Mouse (Mus musculus): Measurements from ENCODE around the gene Bola3.

Gene Bola3

DNA sequence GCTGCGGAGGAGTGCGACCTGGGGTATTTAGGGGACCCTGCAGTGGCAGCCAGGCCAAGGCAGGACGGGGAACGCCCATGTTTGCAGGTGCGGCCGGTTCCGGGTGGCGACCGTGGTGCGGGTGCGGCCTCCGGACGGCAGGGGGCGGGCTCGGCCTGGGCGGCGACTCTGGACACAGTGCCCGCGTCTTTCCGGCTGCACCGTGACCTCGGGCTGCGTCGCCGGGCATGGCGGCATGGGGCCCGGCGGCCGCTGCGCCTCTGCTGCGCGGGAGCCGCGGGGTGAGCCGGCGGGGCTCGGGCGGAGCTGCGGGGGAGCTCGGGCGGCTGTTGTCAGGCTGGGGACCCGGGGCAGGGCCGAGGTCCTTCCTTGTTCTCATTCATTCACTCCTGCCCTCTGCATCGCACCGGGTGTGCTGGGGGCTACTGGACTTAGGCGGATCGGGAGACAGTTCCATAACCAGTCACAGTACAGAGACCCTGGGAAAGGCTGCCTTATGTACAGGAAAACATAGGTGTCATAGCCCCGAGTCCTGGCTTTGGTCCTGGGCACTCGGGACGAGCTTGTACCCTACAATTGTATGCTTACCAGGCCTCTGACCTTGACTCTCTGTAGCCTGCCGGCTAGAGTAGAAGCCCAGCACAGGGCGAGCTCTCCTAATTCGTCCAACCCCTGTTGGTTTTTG lies 469 bp downstream of the Bola3 start:
- peak; percentile 90 for DNase-seq

DNA sequence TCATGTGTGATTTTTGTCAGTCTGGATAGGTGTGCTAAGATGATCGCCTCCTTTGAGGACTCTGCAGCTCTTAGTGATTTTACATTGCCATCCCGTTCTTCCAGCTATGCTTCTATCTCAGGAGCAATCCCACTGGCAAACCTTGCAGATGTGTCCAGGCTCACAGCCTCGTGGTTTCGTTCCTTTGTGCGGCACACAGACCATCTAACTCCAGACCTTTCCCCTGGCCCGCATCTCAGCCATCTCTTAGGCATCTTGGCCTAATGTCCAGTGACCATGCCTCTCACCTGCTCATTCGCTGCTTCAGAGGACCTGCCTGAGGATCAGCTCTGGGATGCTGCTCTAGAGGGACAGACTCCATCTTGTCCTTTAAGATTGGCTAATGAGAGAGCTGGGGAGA lies 1.2 kb downstream of the Bola3 start:
- peak; percentile 34 for DNase-seq

DNA sequence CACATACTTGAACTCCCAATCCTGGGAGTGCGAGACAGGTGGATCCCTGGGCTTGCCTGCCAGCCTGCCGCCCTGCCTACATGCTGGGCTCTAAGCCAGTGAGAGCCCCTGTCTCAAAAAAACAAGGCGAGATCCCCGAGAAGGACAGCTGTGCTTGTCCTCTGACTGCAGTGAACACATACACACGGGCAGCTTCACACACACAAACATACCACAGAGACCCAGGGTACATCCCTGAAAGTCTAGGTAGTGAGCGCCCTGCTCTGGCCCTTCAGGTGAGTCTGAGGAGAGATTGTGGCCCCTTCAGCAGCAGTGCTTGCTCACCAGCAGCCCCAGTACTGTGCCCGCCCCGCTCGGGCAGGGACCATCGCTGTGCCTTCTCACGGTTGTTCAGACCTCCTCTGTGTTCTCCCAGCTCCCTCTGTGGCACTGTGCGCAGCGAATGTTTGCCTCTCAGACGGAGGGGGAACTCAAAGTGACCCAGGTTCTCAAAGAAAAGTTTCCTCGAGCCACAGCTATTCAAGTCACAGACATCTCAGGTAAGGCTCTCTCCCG lies 2.0 kb downstream of the Bola3 start:
- DNase-seq: peak; percentile 52

DNA sequence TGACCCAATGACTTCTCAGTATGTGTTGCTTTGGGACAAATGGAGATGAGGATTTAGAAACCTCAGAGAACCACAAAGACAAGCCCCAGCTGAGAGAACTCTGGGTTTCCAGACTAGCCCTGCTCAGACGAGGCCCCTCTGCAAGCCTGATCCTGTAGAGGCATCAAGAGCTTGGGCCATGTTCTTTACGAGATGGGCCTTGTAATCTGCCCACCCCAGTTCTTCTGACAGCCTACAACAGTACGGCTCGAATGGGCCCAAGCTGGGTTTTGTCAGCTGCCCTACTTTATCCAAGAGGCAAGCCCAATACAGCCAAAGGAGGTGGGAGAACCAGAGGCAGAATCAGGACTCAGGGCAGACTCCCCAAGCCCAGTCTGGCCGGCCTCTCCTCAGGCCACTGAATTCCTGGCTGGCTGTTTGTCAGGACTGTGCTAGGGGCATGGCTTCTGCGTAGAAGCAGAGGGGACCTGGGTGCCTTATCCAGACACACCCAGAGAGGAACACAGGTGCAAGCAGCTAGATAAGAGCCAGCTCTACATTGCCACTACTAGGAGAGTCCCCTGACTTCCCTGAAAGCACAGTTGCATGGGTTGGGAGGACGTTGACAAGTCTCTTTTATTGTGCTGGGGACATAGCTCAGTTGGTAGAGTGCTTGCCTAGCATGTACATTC lies 2.7 kb downstream of the Bola3 start:
- peak; percentile 48 for DNase-seq

DNA sequence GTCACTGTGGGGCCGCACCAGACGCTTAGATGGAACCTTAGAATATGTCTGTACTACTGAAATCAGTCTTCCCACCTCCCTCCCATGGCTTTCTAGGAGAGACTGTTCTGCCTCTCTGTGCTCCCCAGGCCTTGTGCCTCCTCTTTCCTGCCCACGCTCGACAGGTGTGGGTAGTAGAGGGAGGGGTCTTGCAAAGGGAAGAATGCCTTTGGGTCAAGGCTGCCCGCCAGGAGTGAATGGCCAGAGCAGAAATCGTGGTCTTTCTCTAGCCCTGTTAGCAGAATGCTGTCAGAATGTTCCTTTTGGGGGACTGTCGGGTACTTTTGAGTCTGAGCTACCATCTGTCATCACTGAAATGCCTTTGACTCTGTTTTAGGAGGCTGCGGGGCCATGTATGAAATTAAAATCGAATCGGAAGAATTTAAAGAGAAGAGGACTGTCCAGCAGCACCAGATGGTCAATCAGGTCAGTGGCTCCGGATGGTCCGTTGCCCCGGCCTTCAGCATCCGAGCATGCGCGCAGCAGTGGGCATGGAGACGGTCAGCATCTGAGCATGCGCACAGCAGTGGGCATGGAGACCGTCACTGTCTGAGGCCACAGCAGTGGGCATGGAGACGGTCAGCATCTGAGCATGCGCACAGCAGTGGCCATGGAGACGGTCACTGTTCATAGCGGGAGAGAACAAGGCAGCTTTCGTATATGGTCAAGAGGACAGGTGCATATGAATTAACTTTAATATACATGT lies 3.9 kb downstream of the Bola3 start:
- DNase-seq: peak; percentile 97

DNA sequence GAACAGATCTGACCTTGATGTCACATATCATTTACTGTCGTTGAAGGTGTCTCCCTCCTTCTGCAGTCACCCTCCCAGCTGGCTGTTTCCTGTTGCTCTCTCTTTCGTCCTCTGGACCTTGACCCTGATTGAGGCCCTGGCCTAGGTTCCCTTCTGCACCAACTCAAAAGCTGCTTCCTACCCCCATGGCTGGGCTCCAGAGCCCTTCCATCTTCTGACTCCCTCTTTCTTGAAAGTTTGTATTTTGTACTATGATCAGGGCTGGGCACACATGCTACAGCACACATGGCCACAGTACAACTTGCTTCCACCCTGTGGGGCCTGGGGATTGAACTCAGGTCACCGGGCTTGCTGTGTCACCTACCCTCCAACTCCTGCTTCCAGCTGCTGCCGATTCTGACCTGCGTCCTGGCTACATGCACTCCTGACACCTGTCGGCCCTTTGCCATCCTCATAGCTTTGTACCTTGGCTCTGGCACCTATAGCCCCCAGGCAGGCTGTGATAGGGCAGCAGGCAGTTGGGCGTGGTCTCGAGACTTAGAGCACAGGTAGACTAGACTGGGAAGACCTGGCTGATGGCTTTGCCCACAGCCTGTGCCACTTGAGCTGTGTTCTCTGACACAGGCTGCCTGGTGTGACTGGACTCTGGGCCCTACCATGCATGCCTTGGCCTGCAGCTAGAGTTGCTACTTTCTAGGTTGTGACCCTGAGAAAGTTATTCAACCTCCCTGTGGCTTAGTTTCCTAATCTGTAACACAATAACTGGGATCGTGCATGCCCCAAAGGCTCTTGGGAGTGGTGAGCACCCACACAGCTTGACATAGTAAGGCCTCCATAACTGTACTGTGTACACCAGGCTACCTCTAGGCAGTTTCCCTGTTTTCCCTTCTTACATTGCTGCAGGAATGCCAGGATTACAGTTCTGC lies 6.2 kb downstream of the Bola3 start:
- DNase-seq: peak; percentile 56

DNA sequence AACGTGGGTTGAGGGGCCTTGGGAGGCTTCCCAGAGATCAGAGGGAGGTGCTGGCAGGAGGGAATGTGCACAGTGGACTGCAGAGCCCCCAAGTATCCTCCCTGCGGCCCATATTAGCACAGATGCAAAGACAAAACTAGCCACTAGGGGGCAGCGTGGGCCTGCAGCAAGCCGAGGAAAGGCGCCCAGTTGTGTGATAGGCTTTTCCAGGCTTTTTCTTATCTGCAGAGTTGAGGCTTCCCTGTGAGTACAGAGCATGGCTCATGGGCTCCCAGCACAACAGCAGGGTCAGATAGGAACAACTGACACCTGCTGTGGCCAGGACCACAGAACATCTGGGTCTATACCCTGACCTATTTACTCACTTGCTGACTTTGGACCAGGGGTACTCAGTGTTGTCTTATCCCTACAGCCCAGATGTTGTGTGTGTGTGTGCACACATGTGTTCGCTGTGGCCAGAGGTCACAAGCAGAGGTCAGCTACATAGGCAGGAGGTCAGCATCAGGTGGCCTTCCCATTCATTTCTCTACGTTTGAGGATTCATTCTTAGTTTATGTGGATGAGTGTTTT lies 7.7 kb downstream of the Bola3 start:
- peak; percentile 76 for DNase-seq

DNA sequence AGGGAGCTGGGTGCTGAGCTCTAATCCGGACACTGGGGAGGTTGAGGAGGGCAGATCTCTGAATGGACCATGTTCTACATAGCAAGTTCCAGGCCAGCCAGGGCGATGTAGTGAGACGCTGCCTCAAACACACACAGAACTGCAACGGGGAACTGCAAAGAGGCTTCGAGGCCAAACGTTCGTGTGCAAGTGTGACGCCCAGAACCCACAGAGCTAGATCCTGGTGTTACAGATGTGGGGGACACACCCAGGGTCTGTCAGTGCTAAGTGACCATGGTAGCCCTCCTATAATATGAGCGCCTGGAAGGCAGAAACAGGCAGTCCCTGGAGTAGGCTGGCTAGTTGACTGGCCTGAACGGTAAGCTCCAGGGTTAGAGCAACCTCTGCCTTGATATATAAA lies 8.5 kb downstream of the Bola3 start:
- DNase-seq: no peak

DNA sequence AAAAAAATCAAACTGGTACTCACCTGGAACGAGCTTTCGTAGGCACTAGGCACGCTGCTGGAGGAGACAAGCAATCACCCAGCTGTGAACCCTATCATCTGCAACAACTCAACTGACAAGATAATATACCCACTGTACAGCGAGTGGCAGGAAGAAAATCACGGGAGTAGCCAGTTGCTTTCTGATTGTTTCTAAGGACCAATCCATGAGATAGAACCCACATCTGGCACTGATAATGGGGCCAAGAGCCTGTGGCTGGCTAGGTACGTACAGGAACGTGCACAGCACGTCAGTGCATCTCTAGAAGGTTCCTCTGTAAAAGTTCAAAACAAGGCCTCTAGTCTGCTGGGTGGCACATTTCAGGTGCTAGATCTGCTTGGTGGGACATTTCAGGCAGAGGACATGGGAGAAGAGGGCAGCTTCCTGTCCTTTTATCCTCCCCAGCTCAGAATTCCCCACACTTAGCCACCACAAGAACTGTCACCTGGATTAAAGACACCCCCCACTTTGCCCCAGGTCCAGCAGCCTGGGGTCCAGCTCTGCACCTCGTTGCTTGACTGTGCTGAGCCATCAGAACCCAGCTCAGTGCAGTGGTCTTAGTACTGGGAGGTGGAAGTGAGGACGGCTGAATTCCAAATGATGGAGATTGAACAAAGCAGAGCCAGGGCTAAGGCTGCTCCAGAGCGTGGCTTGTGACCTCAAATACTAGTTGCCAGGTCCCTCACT lies 12.7 kb downstream of the Bola3 start:
- no peak for DNase-seq

DNA sequence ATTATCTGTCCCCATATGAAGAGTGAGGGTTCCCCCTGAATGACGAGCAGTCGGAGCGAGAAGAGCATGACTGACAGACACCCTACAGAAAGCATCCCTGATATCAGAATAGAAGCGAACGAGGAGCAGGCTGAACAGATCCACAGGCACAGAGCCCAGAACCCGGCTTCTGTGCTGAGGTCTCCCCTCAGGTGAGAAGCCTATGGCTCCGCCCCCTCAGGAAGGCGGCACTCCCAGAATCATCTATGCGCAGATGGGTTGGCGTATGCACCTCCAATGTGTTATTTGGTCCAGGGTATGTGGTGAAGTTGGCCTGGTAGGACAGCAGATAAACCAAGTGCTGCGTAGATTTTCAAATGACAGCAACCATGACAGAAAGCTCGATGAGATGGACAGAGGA lies 14.1 kb downstream of the Bola3 start:
- DNase-seq: peak; percentile 59

DNA sequence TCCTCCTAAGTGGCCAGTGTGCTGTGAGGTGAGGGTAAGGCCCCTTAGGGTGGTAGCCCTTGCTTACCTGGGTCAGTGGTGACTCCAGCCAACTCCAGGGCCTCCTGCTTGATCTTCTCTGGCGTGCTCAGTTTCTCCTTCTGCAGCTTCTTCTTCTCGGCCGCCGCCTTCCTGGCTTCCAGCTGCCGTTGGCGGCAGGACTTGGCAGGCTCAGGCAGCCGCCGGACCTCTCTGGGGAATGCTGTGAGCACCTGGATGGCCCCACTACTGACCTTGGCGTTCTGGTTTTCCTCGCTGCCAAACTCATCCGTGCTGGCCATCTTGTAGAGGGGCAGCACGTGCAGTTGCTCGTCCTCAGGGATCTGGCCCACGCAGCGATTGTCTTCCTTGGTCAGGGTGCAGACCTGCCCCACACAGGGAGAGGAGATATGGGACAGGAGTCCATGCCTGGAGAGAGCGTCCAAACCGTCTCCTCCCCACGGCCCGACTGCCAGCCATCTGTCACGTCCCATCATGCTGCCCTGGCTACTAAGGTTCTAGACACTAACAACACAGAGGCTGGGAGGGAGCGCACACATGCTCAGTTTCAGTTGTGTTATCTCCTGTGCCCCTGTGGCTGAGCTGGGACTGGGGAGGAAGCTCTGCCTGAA lies 21.5 kb downstream of the Bola3 start:
- DNase-seq: peak; percentile 75

DNA sequence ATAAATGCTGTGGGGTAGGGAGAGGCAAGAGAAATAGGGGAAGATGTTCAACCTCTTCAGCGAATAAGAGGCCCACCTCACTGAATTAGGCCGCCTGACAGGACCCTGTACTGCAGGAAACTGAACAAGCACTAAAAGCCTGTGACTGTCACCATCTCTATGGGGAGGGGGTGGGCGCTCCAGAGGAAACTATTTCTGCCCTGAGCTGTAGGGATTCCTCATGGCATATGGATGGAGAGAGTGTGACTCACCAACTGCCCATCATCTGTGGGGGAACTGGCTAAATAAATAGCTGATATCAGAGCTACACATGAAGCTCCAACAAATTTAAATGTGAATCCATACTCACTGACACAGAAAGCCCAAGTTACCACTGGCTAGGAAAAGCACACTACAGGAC lies 22.4 kb downstream of the Bola3 start:
- no peak for DNase-seq

DNA sequence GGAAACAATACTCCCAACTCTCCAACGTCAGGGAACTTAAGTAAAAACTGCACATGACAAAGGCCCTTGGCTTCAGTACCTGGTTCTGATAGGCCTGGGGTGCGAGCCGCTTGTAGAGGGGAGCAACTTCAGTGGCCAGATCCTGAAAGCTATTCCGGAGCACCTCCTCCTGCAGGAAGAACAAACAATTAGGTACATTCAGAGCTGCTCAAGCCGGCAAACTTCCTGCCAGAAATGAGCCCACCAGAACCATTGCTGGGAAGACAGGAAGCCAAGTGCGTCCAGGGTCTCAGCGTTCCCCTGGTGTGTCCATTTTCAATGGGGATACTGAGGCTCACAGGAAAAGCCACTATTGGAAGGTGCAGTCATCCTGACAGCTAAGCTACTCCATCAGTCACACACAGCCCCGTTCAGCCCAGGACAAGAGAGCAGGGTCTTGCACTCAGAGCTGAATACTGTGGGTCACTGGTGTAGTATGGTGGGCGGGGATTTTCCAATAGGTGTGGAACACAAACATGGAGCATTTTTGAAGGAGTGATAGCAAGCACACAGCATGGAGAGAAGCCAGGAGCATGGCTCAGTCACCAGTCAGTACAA lies 24.9 kb downstream of the Bola3 start:
- no peak for DNase-seq

DNA sequence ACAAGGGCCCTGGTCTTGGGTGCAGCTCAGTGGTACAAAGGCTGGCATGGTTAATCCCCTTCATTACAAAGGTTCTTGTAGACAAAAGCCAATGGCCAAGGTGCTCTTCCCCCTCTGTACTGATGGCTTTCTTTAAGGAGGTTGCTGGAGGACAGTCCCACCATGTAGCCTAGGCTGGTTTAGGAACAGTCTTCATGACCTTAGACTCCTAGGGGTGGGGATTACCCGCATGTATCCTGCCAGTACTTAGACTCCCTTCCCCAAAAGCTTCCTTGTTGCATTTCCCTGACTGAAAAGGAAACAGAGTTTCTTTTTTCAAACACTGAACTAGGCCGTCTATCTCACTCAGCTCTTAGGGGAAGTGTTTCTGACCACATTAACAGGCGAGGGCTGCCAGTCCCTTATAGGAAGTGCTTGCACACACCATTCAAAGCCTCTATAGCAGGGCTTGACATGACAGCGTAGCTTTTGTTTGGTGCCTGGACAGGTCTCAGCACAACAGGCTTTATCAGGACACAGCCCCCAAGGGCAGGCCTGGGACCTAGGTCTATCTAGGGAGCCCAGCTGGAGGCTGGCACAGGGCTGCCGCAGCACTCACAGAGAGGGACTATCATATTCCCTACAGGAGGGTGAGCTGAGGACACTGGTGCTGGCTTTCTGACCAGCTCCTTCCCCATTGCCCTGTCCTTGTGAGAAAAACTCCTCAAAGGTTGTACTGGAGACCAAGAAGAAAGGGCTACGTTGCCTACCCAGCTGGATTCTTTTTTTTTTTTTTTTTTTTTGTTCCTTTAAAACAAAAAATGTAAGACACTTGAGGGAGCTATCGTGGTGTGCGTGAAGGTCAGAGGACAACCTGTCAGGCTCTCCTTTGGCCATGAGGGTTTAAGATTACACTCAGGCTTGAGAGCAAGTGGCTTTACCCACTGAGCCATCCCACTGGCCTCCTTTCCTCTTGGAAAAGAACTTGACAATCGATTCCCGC lies 32.9 kb downstream of the Bola3 start:
- DNase-seq: no peak

DNA sequence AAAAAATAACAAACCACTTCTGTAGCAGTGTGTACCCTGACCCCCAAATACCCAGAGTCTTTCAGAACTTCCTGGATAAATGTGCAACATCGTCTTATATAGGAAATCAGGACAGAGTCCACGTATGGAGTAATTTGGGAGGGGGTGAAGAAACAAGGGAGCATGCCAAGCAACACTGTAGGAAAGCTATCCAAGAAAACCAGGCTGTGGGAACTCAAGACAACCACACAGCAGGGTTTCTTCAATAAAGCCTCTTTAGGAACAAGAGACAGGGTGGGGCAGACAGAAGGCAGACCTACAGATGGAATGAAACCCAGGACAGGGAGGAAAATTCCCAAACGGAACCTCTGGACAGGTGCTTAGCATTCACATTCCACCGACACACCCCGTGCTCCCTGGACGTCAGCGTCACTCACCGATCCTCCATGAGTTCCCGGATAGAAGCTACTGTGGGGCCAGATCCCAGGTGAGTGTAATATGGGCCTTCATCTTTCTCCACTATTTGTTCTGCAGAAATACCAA lies 36.7 kb downstream of the Bola3 start:
- DNase-seq: no peak

DNA sequence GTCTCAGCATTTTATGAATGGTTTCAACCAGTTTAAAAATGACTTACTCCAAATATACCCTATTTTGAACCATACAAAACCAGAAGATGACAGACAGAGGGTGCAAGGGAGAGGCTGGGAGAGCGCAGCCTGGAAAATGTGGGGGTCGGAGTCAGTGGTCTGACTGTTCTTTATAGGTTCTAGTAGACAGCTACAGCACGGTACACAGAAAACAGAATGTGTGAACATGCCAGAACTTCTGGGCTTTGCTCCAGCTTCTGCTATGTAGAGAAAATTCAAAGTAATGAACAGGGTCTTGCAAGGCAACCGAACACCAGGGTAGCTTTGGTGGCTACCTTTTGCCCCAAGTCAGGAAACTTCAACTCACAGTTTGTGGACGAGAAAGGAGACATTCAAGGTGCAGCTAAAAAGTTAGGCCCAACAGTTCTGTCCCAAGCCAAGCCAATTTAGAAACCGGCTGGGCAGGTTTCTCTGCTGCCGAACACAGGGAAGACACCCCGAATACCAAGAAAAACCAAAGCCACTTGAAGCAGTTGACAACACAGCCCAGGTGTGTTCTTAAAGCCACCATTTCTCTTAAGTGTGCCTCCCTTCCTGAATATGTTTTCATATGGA lies 43.3 kb downstream of the Bola3 start:
- DNase-seq: no peak

DNA sequence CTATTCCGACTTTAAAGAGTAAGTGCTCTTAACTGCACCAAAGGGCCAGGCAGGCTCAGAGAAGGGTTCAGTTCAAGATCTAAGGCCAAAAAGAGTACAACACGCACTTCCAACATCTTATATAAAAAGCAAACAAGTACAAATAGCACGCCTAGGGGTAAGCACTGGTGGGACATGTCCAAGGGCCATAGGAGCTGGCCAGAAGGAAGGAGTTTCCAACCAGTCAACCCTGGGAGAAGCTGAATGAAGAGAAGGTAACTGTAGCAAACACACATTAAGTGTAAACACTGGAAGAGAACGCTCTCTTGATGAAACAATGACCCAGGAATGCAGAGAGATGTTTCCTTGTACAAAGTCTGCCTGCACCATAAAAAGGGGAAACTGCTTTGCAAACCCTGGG lies 45.2 kb downstream of the Bola3 start:
- no peak for DNase-seq

DNA sequence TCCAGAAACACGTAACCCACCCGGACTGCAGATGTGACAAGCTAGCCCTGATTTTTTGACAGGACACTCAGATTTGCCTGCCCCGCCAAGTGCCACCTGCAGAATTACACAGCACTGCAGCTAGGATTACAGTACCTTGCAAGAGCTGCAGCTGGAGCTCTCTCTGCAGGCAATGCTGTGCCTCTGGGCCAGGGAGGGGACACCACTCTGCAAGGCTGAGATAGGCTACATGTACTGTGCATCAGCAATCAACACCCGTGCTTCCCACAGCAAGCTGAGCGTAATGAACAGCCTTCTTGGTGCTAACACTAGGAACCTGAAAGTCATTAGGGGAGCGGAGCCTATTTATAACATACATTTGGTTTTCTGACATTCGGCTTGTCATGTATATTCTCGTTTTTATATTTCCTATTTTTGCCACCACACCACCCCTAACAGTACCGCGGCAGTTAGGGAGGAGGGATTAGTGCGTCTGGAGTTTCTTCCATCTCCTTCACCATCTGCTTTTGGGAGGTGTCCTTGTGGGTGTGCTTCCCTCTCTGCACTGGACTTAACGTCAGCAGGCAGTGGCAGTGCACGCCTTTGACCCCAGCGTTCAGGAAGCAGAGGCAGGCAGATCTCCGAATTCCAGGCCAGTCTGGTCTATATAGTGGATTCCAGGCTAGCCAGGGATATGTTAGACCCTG lies 46.7 kb downstream of the Bola3 start:
- DNase-seq: no peak
